In genomic region chr8:74935308-74935707, GRCm38 (mm10) we compare ENCODE assay signal across 8 mouse cellular contexts. TPM values are rescaled to one million over a fixed set of nuclear protein-coding genes. Genes with fewer than 3 reads are reported as not detected.
DNase-seq lines count a peak whose midpoint lies in the region; ATAC-seq and TF ChIP-seq lines count a peak whose summit lies in the region.

No protein-coding gene starts in this region.

- DNase-seq in kidney, adult 18-20 months: peak; percentile 10
- DNase-seq in kidney, adult 11 months: no peak
- peak; percentile 3 for DNase-seq in c-Kit-negative CD71-positive TER-119-positive erythroid progenitor cells, embryonic 14.5 days (ENCODE audit: low read depth, low spot score)
- DNase-seq in left cerebral cortex, adult 2 months (ENCODE audit: extremely low spot score in 1 of 2, low spot score in 2 of 2): peak; percentile 47 to 63
- peak; percentile 43 for DNase-seq in midbrain, embryonic 10.5 days (ENCODE audit: low spot score)

- peak; percentile 88 for ATAC-seq in forebrain, embryonic 12.5 days (ENCODE audit: low FRiP score)
- peak; percentile 85 for ATAC-seq in hindbrain, embryonic 15.5 days (ENCODE audit: low FRiP score, low read depth)
- peak; percentile 73 for ATAC-seq in stomach, embryonic 14.5 days (ENCODE audit: insufficient number of reproducible peaks, insufficient read depth, low FRiP score, low read depth)

- 24% methylated on average over 6 of the region's 6 CpGs for WGBS in forebrain, embryonic 12.5 days
- WGBS in hindbrain, embryonic 15.5 days: 28% methylated on average over 6 of the region's 6 CpGs
- WGBS in midbrain, embryonic 10.5 days: 29% methylated on average over 6 of the region's 6 CpGs
- WGBS in stomach, embryonic 14.5 days: 27% methylated on average over 6 of the region's 6 CpGs

- H3K4me3 ChIP-seq in forebrain, embryonic 12.5 days (replicated peaks): no peak overlapping the region
- no peak overlapping the region for H3K4me3 ChIP-seq in hindbrain, embryonic 15.5 days
- no peak overlapping the region for H3K4me3 ChIP-seq in left cerebral cortex, adult 2 months
- H3K4me3 ChIP-seq in midbrain, embryonic 10.5 days: no peak overlapping the region
- no peak overlapping the region for H3K4me3 ChIP-seq in stomach, embryonic 14.5 days (ENCODE audit: low read depth, low read length)

- H3K9me3 ChIP-seq in forebrain, embryonic 12.5 days: no peaks in the 10 kb centered on the region
- no peaks in the 10 kb centered on the region for H3K9me3 ChIP-seq in hindbrain, embryonic 15.5 days
- H3K9me3 ChIP-seq in midbrain, embryonic 10.5 days (replicated peaks): no peaks in the 10 kb centered on the region
- no peaks in the 10 kb centered on the region for H3K9me3 ChIP-seq in stomach, embryonic 14.5 days (ENCODE audit: control insufficient read depth, low read depth, low read length)

- no peaks in the 10 kb centered on the region for H3K36me3 ChIP-seq in forebrain, embryonic 12.5 days (replicated peaks)
- H3K36me3 ChIP-seq in hindbrain, embryonic 15.5 days: no peaks in the 10 kb centered on the region
- no peaks in the 10 kb centered on the region for H3K36me3 ChIP-seq in midbrain, embryonic 10.5 days
- no peaks in the 10 kb centered on the region for H3K36me3 ChIP-seq in stomach, embryonic 14.5 days (ENCODE audit: control insufficient read depth, insufficient read depth, low read length)

- peak; percentile 74 for TF ChIP-seq CTCF in left cerebral cortex, adult 2 months (IDR thresholded peaks at IDR 0.05)

- no peak overlapping the region for H3K4me2 ChIP-seq in forebrain, embryonic 12.5 days
- no peak overlapping the region for H3K4me2 ChIP-seq in hindbrain, embryonic 15.5 days
- H3K4me2 ChIP-seq in stomach, embryonic 14.5 days (replicated peaks; ENCODE audit: low read depth, low read length): no peak overlapping the region

- H3K4me1 ChIP-seq in forebrain, embryonic 12.5 days: no peaks in the 10 kb centered on the region
- peaks cover 6% of the 10 kb centered on the region; the same call in 1 of the 2 replicates for H3K4me1 ChIP-seq in hindbrain, embryonic 15.5 days (replicated peaks)
- H3K4me1 ChIP-seq in midbrain, embryonic 10.5 days: no peaks in the 10 kb centered on the region; the same call in 1 of the 2 replicates
- H3K4me1 ChIP-seq in stomach, embryonic 14.5 days (ENCODE audit: control insufficient read depth, insufficient read depth, low read length): no peaks in the 10 kb centered on the region

- no peak overlapping the region for H3K27ac ChIP-seq in forebrain, embryonic 12.5 days
- H3K27ac ChIP-seq in hindbrain, embryonic 15.5 days (replicated peaks): no peak overlapping the region
- no peak overlapping the region for H3K27ac ChIP-seq in left cerebral cortex, adult 2 months
- H3K27ac ChIP-seq in midbrain, embryonic 10.5 days (replicated peaks): no peak overlapping the region
- H3K27ac ChIP-seq in stomach, embryonic 14.5 days (ENCODE audit: low read length): no peak overlapping the region

- H3K9ac ChIP-seq in forebrain, embryonic 12.5 days: no peak overlapping the region
- H3K9ac ChIP-seq in hindbrain, embryonic 15.5 days: no peak overlapping the region
- H3K9ac ChIP-seq in stomach, embryonic 14.5 days (replicated peaks; ENCODE audit: low read depth, low read length): no peak overlapping the region

- H3K27me3 ChIP-seq in forebrain, embryonic 12.5 days: no peaks in the 10 kb centered on the region
- no peaks in the 10 kb centered on the region for H3K27me3 ChIP-seq in hindbrain, embryonic 15.5 days
- no peaks in the 10 kb centered on the region for H3K27me3 ChIP-seq in midbrain, embryonic 10.5 days (ENCODE audit: low read depth, poor library complexity, severe bottlenecking)
- no peaks in the 10 kb centered on the region for H3K27me3 ChIP-seq in stomach, embryonic 14.5 days (ENCODE audit: control insufficient read depth, insufficient read depth, low read length)

- intact Hi-C loops in left cerebral cortex, adult 2 months (cut with DNase I): loop anchor here (10.0 kb wide), 1 partner anchor 1701 kb away; no protein-coding TSS in a partner anchor

RNA-seq across cellular contexts. Expression of gene Hmgxb4, which starts 57.8 kb away (rescaled TPM):
- 48.1 and 49.8 TPM in 2 replicates for polyA plus RNA-seq in forebrain, embryonic 12.5 days (2016; fragmentation: Nextera tagmentation; extraction: Ambion mirVana)
- 32.9 and 37.7 TPM in 2 replicates for polyA plus RNA-seq in hindbrain, embryonic 15.5 days (2015; fragmentation: Nextera tagmentation; extraction: Ambion mirVana)
- 10 to 100 TPM; 24.5 to 28.9 TPM for total RNA-seq in left cerebral cortex, adult 2 months (2021)
- polyA plus RNA-seq in midbrain, embryonic 10.5 days (2016; fragmentation: Nextera tagmentation; extraction: Ambion mirVana): 39.1 and 45.6 TPM in 2 replicates
- polyA plus RNA-seq in stomach, embryonic 14.5 days (2014; fragmentation: Nextera tagmentation; extraction: Ambion mirVana): 44.4 and 51.5 TPM in 2 replicates
